Mouse (Mus musculus): ENCODE results near the gene Ten1.

DNA sequence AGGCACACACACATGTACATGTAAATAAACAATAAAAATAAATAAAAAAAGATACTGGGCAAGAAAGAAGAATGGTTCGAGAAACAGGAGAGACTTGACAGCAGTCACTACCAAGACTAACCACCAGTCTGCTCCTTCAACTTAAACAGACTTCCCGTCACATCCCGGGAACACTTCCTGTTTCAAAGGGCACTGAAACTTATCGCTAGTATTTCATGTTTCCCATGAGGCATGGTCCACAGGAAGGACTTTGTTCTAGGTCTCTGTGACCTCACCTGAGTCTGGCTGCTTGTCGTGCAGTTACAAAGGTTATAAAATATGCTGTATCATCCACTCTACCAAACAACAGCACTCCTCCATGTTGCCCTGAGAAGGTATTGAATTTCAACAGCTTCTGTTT is 3.4 kb upstream of the Ten1 start:
- TF ChIP-seq POLR2A (IDR thresholded peaks at IDR 0.05; ENCODE audit: control insufficient read depth, extremely low read depth, insufficient read depth, low read length, poor library complexity), result no peak
- TF ChIP-seq CTCF (IDR thresholded peaks at IDR 0.05; ENCODE audit: borderline replicate concordance, control insufficient read depth, extremely low read depth, insufficient read depth, low read length, poor library complexity), result no peak
